Mouse (Mus musculus): ENCODE measurements around the gene Vmn1r1.

DNA sequence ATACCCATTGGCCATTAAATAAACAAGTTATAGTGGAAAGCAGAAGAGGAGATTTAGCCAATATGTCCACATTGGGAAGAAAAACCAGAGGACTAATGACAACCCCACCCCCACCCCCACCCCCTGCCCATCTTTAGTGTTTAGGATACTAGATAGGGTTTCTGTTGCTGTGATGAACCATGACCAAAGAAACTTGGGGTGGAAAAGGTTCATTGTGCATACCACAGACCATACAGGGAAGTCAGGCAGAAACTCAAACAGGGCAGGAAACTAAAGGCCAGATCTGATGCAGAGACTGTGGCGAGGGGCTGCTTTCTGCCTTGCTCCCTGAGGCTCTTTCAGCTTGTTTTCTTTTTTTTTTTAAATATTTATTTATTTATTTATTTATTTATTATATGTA, 28.3 kb upstream of the Vmn1r1 start:
- no peak for TF ChIP-seq CTCF (IDR thresholded peaks at IDR 0.05; ENCODE audit: low read depth, low read length)
- TF ChIP-seq POLR2A (IDR thresholded peaks at IDR 0.05; ENCODE audit: borderline replicate concordance, low read depth, low read length), result no peak
